Mouse (Mus musculus) stomach, embryonic 14.5 days (tissue): ENCODE data around the gene Tbc1d8. TPM values are rescaled to one million over a fixed set of nuclear protein-coding genes. Genes with fewer than 3 reads are reported as not detected.

Experiments
- ATAC-seq: fragments of 200-750 bp; cut with Nextera tagmentation; 2 replicates; pipeline ENCODE4 v1.8.0; 2017; ENCODE audit warnings: low read depth, moderate TSS enrichment; ENCODE audit not compliant: insufficient number of reproducible peaks, insufficient read depth, low FRiP score
- H3K27ac ChIP-seq: fragments of 300-500 bp; sonication (generic); 2 replicates; pipeline ENCODE4 v1.5.1; 2014; ENCODE audit warnings: mild to moderate bottlenecking, low read length, moderate library complexity, mixed read lengths
- H3K27me3 ChIP-seq: fragments of 300-500 bp; sonication (generic); 2 replicates; pipeline ENCODE4 v1.6.1; 2014; ENCODE audit warnings: low read length, control low read depth, mixed read lengths; ENCODE audit not compliant: control insufficient read depth, insufficient read depth
- H3K36me3 ChIP-seq: fragments of 300-500 bp; sonication (generic); 2 replicates; pipeline ENCODE4 v1.6.1; 2014; ENCODE audit warnings: mild to moderate bottlenecking, control low read depth, low read length, moderate library complexity, mixed read lengths; ENCODE audit not compliant: control insufficient read depth, insufficient read depth
- H3K4me1 ChIP-seq: fragments of 300-500 bp; sonication (generic); 2 replicates; pipeline ENCODE4 v1.6.1; 2014; ENCODE audit warnings: low read length, control low read depth, mixed read lengths; ENCODE audit not compliant: control insufficient read depth, insufficient read depth
- H3K4me2 ChIP-seq: fragments of 300-500 bp; sonication (generic); replicated peaks from 2 replicates; pipeline ENCODE4 v1.6.1; 2014; ENCODE audit warnings: low read depth, low read length, control low read depth
- H3K4me3 ChIP-seq: fragments of 300-500 bp; sonication (generic); 2 replicates; pipeline ENCODE4 v1.5.1; 2014; ENCODE audit warnings: low read depth, low read length, control low read depth
- H3K9ac ChIP-seq: fragments of 300-500 bp; sonication (generic); replicated peaks from 2 replicates; pipeline ENCODE4 v1.6.1; 2014; ENCODE audit warnings: low read depth, mild to moderate bottlenecking, control low read depth, low read length, moderate library complexity, mixed read lengths
- H3K9me3 ChIP-seq: fragments of 300-500 bp; sonication (generic); 2 replicates; pipeline ENCODE4 v1.6.1; 2016; ENCODE audit warnings: low read depth, low read length, control low read depth; ENCODE audit not compliant: control insufficient read depth
- WGBS: fragments of 180-500 bp; shearing (Covaris S2); extraction: QIAGEN DNeasy Blood & Tissue Kit; methylation state at CpG from one replicate; pipeline ENCODE4 v1.1.7; 2014; 5-methylcytosine and 5-hydroxymethylcytosine counted together
- polyA plus RNA-seq: library from polyadenylated mRNA; unstranded; fragments of >200 nt; fragmentation: Nextera tagmentation; extraction: Ambion mirVana; gene quantifications from 2 replicates; pipeline ENCODE4 v1.2.1, GENCODE M21; 2014

The Tbc1d8 gene
- polyA plus RNA-seq, result 11.7 and 12.4 TPM in 2 replicates

DNA sequence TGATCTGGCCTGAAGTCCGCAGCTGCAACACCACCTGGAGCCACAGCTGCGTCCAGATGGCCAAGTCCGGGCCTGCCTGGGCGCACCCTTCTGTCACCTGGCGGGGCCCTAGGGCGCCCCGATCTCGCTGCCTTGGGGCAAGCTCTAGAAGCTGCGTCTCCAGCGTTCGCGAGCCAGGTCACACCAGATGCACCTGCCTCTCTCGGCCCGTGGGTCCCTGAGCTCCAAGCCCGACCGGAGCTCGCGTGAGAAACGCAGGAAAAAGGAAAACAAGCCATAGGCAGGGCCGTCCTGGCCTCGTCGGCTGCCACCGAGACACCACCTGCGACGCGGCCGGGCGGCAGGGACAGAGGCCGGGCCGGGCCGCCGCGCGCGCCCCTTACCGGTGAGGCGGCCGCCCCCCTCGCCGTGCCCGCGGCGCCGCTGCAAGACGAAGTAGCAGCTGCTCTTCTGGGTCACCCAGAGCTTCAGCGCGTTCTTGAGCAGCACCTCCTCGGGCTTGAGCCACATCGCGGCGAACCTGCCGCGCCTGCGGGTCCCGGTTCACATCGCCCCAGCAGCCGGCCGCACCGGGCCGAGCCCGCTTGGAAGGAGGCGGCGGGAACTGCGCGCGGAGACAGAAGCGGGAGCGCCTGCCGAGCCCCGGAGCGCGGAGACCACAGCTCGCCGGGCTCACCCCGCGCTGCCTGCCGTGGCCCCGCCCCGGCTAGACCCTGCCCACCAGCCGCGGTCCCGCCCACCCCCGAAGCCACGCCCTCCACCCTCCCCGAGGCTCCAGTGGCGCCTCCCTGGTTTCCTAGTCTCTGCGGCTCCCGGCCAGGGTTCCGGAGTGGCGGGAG is at the start of gene Tbc1d8:
TSS of gene Tbc1d8 (minus strand) at position 699 of the 839 bp plus-strand sequence.
- Histone ChIP-seq H3K4me1 (0 out of 2 replicates have a peak, but pooled peaks cover 9% of the 10 kb centered on the region), H3K9ac (peak within 1 kb of the TSS; percentile 65), H3K4me3 (peak within 1 kb of the TSS; percentile 49), H3K27ac (peak within 1 kb of the TSS; percentile 57), H3K4me2 (peak within 1 kb of the TSS; percentile 91), H3K36me3 (no peaks in the 10 kb centered on the region), H3K9me3 (no peaks in the 10 kb centered on the region), H3K27me3 (no peaks in the 10 kb centered on the region)
- peak; percentile 96 for ATAC-seq
- under 1% methylated on average over 76 of the region's 90 CpGs for WGBS

DNA sequence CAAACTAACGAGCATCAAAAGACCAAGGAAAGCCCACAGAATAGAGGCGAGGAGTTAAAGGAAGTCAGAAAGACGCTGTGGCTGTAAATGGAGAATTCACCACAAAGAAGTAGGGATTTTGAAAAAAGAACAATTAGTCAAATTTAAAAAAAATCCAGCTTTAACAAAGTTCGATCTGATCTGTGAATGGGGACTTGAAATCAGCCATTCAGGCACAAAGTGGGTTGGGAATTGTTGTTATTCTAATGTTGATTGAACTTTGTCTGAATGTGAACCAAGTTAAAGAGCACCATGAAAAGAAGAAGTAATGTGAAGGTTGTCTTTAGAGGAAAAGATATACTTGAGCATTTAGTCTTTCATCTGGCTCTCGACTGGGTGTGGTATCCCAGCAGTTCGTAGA is 49.8 kb upstream of the Tbc1d8 start:
- no peaks in the 10 kb centered on the region for H3K36me3 ChIP-seq
- ATAC-seq, result no peak
- WGBS, result 76% methylated on average over 6 of the region's 6 CpGs

DNA sequence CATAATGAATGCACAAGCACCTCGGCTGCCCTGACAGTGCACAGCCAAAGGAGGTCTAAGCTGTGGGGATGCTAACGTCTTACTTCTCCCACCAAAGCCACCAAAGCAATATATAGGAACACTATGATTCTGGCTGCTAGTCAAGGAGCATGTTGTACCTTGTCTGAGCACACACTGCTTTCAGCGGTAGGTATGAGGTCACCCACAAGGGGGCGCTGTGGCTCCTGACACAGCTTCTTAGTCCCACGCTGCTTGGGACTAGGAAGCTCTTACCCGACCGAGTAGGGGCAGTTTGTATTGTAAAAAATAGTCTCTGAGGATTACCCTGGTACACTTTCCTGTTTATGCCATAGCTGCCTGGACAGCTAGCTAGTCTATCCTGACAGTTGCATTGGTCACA is 48.9 kb upstream of the Tbc1d8 start:
- ATAC-seq, result no peak
- H3K9me3 ChIP-seq, result no peaks in the 10 kb centered on the region
- no peaks in the 10 kb centered on the region for H3K4me1 ChIP-seq
- no peak overlapping the region for H3K9ac ChIP-seq
- H3K36me3 ChIP-seq, result no peaks in the 10 kb centered on the region
- no peak overlapping the region for H3K27ac ChIP-seq
- H3K4me3 ChIP-seq, result no peak overlapping the region
- no peak overlapping the region for H3K4me2 ChIP-seq
- H3K27me3 ChIP-seq, result no peaks in the 10 kb centered on the region
- 14% methylated on average over 7 of the region's 7 CpGs for WGBS

More for the DNA sequence above, 49.8 kb upstream of the Tbc1d8 start:
- Histone ChIP-seq H3K4me3 (no peak overlapping the region), H3K9ac (no peak overlapping the region), H3K27ac (no peak overlapping the region), H3K4me2 (no peak overlapping the region), H3K27me3 (no peaks in the 10 kb centered on the region), H3K9me3 (no peaks in the 10 kb centered on the region), H3K4me1 (no peaks in the 10 kb centered on the region)

DNA sequence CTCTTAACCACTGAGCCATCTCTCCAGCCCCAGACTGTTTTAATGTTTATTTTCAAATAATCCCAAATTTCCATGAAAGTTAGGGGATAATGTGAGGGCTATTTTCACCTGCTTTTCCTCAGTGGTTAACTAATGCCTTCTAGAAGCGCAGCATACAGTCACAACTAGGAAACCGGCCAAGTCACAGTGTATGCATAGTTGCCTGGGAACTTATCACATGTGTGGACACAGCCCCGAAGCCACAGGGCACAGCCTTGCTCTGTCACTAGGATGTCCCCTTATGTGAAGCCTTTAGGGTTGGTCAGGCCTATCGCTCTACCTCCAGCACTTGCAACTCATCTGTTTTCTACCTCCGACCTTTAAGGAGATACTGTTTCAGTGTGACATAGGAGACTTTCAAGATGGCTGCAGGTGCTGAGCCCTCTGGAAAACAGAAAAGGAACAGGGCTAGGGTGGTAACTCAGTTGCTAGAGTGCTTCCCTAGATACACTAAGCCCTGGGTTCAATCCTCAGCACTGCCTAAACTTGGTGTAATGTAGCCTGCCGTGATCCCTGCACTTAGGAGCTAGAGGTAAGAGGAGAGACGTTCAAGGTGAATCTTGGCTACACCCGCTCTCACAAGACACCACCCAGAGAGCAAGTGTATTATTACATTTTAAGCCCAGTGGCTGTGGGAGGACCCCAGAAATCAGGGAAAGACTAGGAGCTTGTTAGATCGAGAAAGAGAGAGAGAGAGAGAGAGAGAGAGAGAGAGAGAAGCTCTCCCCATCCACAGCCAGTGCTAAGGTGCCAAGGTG is 48.0 kb upstream of the Tbc1d8 start:
- H3K4me1 ChIP-seq, result no peaks in the 10 kb centered on the region
- ATAC-seq, result no peak
- H3K4me3 ChIP-seq, result no peak overlapping the region
- no peaks in the 10 kb centered on the region for H3K27me3 ChIP-seq
- H3K9me3 ChIP-seq, result no peaks in the 10 kb centered on the region
- H3K27ac ChIP-seq, result no peak overlapping the region
- H3K4me2 ChIP-seq, result no peak overlapping the region
- no peaks in the 10 kb centered on the region for H3K36me3 ChIP-seq
- H3K9ac ChIP-seq, result no peak overlapping the region
- 81% methylated on average over 9 of the region's 9 CpGs for WGBS

DNA sequence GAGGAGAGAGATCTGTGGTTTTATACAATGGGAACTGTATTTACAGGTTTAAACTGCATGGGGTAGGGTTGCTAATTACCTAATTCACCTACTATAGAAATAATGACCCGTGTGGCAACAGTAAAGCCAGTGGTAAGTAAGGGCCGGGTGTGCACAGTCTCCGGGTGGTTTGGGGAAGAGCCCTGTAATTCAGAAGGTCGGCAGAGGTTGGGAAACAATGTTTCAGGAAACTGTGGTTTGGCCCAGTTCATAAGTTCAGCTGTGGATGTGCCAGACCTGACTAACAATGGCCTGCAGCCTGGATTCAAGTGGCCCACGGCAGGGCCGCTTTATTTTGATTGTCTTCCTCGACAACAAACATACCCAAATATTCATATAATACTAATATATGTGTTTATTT is 47.2 kb upstream of the Tbc1d8 start:
- Histone ChIP-seq H3K27me3 (no peaks in the 10 kb centered on the region), H3K4me3 (no peak overlapping the region), H3K4me2 (no peak overlapping the region), H3K9ac (no peak overlapping the region), H3K4me1 (no peaks in the 10 kb centered on the region), H3K36me3 (no peaks in the 10 kb centered on the region), H3K9me3 (no peaks in the 10 kb centered on the region), H3K27ac (no peak overlapping the region)
- 72% methylated on average over 7 of the region's 7 CpGs for WGBS
- ATAC-seq, result no peak

DNA sequence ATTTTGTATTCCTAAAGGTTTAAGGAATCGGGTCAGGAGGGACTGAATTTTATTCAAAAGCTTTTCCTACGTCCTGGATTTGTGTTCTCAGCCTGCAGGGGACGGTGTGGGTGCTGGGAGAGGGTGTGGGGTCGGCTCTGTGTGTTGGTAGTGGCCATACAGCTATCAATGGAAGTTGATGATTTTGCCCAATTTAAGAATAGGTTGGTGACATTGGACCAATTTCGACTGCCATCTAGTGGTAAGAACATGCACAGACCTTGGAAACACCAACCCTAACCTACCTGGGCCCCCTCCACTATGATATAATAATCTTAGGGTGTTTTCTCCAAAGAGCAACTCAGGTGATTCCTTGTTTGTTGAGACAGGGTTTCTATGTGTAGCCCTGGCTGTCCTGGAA is 44.0 kb upstream of the Tbc1d8 start:
- Histone ChIP-seq H3K4me2 (no peak overlapping the region), H3K9ac (no peak overlapping the region), H3K4me1 (no peaks in the 10 kb centered on the region), H3K27ac (no peak overlapping the region), H3K36me3 (no peaks in the 10 kb centered on the region), H3K4me3 (no peak overlapping the region), H3K9me3 (no peaks in the 10 kb centered on the region), H3K27me3 (no peaks in the 10 kb centered on the region)
- ATAC-seq, result peak; percentile 23; the same call in 1 of the 2 replicates
- 28% methylated on average over 5 of the region's 5 CpGs for WGBS

DNA sequence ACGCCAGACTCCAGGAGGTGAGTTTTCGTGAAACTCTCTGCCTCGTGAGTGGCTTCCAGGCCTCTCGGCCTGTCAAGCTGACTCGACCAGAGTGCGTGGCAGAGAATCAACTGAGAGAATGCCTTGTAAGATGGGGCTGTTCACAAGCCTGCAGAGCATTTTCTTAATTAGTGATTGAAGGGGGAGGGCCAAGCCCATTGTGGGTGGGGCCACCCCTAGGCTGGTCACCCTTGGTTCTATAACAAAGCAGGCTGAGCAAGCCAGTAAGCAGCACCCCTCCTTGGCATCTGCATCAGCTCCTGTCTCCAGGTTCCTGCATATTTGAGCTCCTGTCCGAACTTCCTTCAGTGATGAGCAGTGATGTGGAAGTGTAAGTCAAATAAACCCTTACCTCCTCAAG is 42.8 kb upstream of the Tbc1d8 start:
- Histone ChIP-seq H3K9ac (no peak overlapping the region), H3K9me3 (no peaks in the 10 kb centered on the region), H3K36me3 (no peaks in the 10 kb centered on the region), H3K4me1 (no peaks in the 10 kb centered on the region), H3K4me2 (no peak overlapping the region), H3K27ac (no peak overlapping the region), H3K4me3 (no peak overlapping the region), H3K27me3 (no peaks in the 10 kb centered on the region)
- 91% methylated on average over 7 of the region's 7 CpGs for WGBS
- no peak for ATAC-seq

DNA sequence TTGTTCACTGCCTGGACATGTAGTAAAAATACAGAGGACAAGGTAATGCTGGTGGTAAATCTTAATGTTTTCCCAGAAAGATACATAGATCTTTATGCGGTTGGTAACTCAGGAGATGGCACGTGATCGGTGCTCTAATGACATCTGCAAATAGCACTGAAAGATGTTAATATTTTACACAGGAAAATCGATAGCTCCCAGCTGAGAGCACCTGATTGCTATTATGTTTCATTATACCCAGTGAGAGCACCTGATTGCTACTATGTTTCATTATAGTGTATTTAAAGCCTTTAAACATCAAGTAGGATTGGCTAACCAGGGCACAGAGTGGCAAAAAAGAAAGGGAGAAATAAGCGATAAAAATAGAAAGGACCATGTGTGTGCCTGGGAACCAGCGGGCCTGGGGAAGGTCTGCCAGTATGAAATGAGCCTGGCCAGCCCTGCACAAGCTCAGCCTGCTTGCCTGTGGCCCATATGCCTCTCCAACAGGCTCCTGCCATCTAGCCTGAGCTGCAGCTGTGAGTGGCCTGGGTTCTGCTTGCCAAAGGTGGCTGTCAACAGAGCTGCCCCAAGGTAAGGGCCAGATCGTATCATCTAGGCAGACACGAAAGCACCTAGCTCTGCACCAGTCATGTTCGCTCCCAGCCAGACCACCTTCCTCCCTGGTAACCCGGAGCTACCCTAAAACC is 36.9 kb upstream of the Tbc1d8 start:
- ATAC-seq, result no peak
- 81% methylated on average over 10 of the region's 10 CpGs for WGBS
- H3K9ac ChIP-seq, result no peak overlapping the region

More for the DNA sequence above, 36.9 kb upstream of the Tbc1d8 start:
- Histone ChIP-seq H3K27me3 (no peaks in the 10 kb centered on the region), H3K4me3 (no peak overlapping the region), H3K4me1 (no peaks in the 10 kb centered on the region), H3K9me3 (no peaks in the 10 kb centered on the region), H3K36me3 (no peaks in the 10 kb centered on the region), H3K27ac (no peak overlapping the region), H3K4me2 (no peak overlapping the region)
